Mouse (Mus musculus) forebrain, postnatal 0 days (tissue): ENCODE results near the gene Tusc2. TPM values are rescaled to one million over a fixed set of nuclear protein-coding genes. Genes with fewer than 3 reads are reported as not detected.
A peak's percentile ranks its signal among the peaks of the same experiment; 100 is the strongest.

Source experiments
- ATAC-seq: fragments of 200-750 bp; cut with Nextera tagmentation; 2 replicates; pipeline ENCODE4 v1.8.0; 2017; ENCODE audit warnings: mild to moderate bottlenecking, moderate library complexity
- DNase-seq: peaks from one replicate; pipeline ENCODE4 v3.0.0-alpha.2; 2015
- H3K27ac ChIP-seq: fragments of 300-500 bp; sonication (generic); 2 replicates; pipeline ENCODE4 v1.5.1; 2014; ENCODE audit warnings: low read depth, mild to moderate bottlenecking, antibody characterized with exemption, low read length, moderate library complexity, mixed read lengths
- H3K27me3 ChIP-seq: fragments of 300-500 bp; sonication (generic); 2 replicates; pipeline ENCODE4 v1.6.1; 2014; ENCODE audit warnings: mild to moderate bottlenecking, low read length, mixed read lengths; ENCODE audit not compliant: insufficient read depth
- H3K36me3 ChIP-seq: fragments of 300-500 bp; sonication (generic); 2 replicates; pipeline ENCODE4 v1.6.1; 2014; ENCODE audit warnings: mild to moderate bottlenecking, moderate library complexity; ENCODE audit not compliant: insufficient read depth
- H3K4me1 ChIP-seq: fragments of 300-500 bp; sonication (generic); 2 replicates; pipeline ENCODE4 v1.6.1; 2014; ENCODE audit warnings: antibody characterized with exemption; ENCODE audit not compliant: insufficient read depth
- H3K4me2 ChIP-seq: fragments of 300-500 bp; sonication (generic); 2 replicates; pipeline ENCODE4 v1.6.1; 2014; ENCODE audit warnings: low read depth, mild to moderate bottlenecking, moderate library complexity
- H3K4me3 ChIP-seq: fragments of 300-500 bp; sonication (generic); 2 replicates; pipeline ENCODE4 v1.5.1; 2014; ENCODE audit warnings: low read depth, low read length, mixed read lengths
- H3K9ac ChIP-seq: fragments of 300-500 bp; sonication (generic); 2 replicates; pipeline ENCODE4 v1.6.1; 2014; ENCODE audit warnings: mild to moderate bottlenecking
- H3K9me3 ChIP-seq: fragments of 300-500 bp; sonication (generic); 2 replicates; pipeline ENCODE4 v1.6.1; 2016; ENCODE audit warnings: low read length
- CTCF ChIP-seq: sonication (generic); IDR thresholded peaks from 2 replicates; pipeline ENCODE4 v1.5.1; 2016; ENCODE audit warnings: antibody characterized with exemption, control low read depth, low read depth
- WGBS: fragments of 180-500 bp; shearing (Covaris S2); extraction: QIAGEN DNeasy Blood & Tissue Kit; methylation state at CpG from one replicate; pipeline ENCODE4 v1.1.7; 2014; 5-methylcytosine and 5-hydroxymethylcytosine counted together
- polyA plus RNA-seq: library from polyadenylated mRNA; unstranded; fragments of >200 nt; fragmentation: Nextera tagmentation; extraction: Ambion mirVana; gene quantifications from 2 replicates; pipeline ENCODE4 v1.2.1, GENCODE M21; 2015
- total RNA-seq: library from RNA; depleted of rRNA; stranded (reverse); fragments of >200 nt; gene quantifications from 2 replicates; pipeline ENCODE4 v1.2.3, GENCODE M21; 2014

Tusc2 gene
- total and polyA plus RNA-seq, 2 experiments from 2014 or later: 109 to 128 TPM

DNA sequence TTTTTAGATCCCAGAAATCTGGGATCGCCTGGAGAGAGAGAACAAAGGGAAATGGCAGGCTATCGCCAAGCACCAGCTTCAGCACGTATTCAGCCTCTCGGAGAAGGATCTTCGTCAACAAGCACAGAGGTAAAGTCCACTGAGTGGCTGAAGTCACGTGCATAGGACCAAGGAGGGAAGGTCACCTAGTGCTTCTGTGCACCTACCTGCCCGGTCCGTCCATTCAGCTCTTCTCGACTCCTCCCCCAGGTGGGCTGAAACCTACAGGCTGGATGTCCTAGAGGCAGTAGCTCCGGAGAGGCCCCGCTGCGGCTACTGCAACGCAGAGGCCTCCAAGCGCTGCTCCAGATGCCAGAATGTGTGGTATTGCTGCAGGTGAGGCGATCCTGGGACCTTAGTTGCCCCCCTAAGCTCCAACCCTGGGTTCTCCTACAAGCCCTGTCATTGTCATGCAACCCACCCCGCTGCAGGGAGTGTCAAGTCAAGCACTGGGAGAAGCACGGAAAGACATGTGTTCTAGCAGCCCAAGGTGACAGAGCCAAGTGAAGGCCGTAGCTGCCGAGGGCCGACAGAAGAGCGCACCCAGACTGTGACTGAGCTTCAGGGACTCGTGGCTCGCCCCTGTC is 12.5 kb upstream of the Tusc2 start:
- ATAC-seq: no peak
- no peaks in the 10 kb centered on the region for H3K36me3 ChIP-seq
- WGBS: 40% methylated on average over 23 of the region's 23 CpGs
- 0 out of 2 replicates have a peak overlapping the region, but pooled peaks have one; percentile 44 for H3K9ac ChIP-seq
- peak overlapping the region; percentile 66 for H3K4me2 ChIP-seq
- peaks cover 27% of the 10 kb centered on the region for H3K4me1 ChIP-seq
- no peak overlapping the region for H3K27ac ChIP-seq
- peaks cover 19% of the 10 kb centered on the region for H3K27me3 ChIP-seq
- H3K4me3 ChIP-seq: no peak overlapping the region
- no peak for TF ChIP-seq CTCF
- no peak for DNase-seq
- H3K9me3 ChIP-seq: no peaks in the 10 kb centered on the region

DNA sequence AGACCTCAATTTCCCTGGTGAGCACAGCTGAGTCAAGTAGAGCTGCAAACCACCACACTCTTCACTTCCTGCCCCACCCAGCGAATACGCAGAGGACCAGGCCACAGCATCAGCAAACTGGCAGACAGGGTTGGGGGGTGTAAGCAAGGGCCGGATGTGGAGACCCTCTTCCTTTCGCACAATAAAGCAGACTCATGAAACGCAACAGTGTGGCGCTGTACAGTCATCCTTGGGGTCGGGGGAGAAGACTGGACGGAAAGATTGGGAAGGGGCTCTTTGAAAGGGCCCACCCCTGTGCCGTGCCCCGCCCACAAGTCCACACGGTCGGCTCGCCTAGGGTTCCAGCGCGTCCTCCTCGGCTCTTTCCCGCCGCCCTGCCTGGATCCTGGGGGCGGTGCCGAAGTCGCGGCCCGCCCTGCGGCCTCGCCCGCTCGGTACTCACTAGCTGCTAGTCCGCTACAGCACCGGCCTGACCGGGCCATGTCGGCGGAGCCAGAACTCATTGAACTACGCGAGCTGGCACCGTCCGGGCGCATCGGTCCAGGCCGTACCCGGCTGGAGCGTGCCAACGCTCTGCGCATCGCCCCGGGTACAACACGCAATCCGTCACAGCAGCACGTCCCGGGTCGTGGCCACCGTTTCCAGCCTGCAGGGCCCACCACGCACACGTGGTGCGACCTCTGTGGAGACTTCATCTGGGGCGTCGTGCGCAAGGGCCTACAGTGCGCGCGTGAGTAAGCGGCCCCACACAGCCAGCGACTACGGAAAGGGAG is 11.8 kb upstream of the Tusc2 start, which contains the start of gene Rassf1:
Gene Rassf1 (plus strand): TSS at position 439 of the 773 bp plus-strand sequence.
- H3K4me2 ChIP-seq: peak within 1 kb of the TSS; percentile 66
- DNase-seq: peak; percentile 35
- WGBS: 3% methylated on average over 63 of the region's 63 CpGs
- H3K27ac ChIP-seq: no peak within 1 kb of the TSS
- H3K4me3 ChIP-seq: peak within 1 kb of the TSS; percentile 35
- peaks cover 34% of the 10 kb centered on the region for H3K4me1 ChIP-seq
- ATAC-seq: no peak
- H3K9me3 ChIP-seq: no peaks in the 10 kb centered on the region
- H3K9ac ChIP-seq: peak within 1 kb of the TSS; percentile 44
- no peaks in the 10 kb centered on the region for H3K36me3 ChIP-seq
- TF ChIP-seq CTCF: no peak
- peaks cover 19% of the 10 kb centered on the region for H3K27me3 ChIP-seq

- Histone ChIP-seq H3K9ac (peak overlapping the region; percentile 44), H3K9me3 (no peaks in the 10 kb centered on the region), H3K36me3 (no peaks in the 10 kb centered on the region; the same call in 1 of the 2 replicates), H3K4me3 (peak overlapping the region; percentile 35), H3K27me3 (peaks cover 19% of the 10 kb centered on the region), H3K27ac (no peak overlapping the region), H3K4me1 (peaks cover 34% of the 10 kb centered on the region), H3K4me2 (peak overlapping the region; percentile 66)
- no peak for TF ChIP-seq CTCF
- 15% methylated on average over 8 of the region's 8 CpGs for WGBS
- DNase-seq (no peak), ATAC-seq (no peak)
Observed at GRCm38 (mm10) chr9:107551890-107552355, 11.1 kb upstream of the Tusc2 start.

DNA sequence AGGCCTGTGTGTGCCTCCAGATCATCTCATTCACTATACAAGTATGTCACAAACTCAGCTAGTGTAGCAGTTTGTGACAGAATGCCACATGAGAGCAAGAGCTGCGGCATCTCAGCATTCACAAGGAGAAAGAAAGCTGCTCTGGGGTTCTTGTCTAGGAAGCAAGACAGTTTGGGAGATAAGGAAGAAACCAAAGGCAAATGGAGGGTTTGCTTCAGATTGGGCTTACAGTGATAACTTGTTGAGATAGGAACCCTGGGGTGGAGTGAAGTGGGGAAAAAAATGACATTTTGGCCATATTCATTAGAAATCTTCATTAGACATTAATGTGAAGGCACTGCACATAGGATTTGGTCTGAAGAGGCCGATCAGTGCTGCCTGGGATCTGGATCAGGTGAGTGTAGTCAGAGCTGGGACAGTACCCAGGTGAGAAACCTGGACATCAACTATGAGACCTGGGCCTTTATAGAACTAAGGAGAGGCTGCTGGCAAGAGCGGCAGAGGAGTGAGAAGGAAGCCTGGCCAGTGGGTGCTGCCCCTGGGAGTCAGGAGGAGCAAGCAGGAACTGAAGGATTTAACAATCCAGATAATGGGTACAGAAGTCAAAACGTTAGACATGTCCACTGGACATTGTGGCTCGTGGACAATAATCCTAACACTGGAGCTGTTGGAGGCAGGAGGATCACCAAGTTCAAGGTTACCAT is 10.2 kb upstream of the Tusc2 start:
- H3K9ac ChIP-seq: no peak overlapping the region
- H3K27me3 ChIP-seq: peaks cover 19% of the 10 kb centered on the region
- no peak overlapping the region for H3K27ac ChIP-seq
- DNase-seq: no peak
- no peak for TF ChIP-seq CTCF
- H3K4me2 ChIP-seq: peak overlapping the region; percentile 87
- H3K4me1 ChIP-seq: peaks cover 28% of the 10 kb centered on the region
- ATAC-seq: no peak
- peaks cover 9% of the 10 kb centered on the region for H3K36me3 ChIP-seq
- 81% methylated on average over 5 of the region's 5 CpGs for WGBS
- no peak overlapping the region for H3K4me3 ChIP-seq
- H3K9me3 ChIP-seq: no peaks in the 10 kb centered on the region

GRCm38 (mm10) chr9:107553541-107554318 is 9.3 kb upstream of the Tusc2 start:
- H3K36me3 ChIP-seq: peaks cover 18% of the 10 kb centered on the region
- peak overlapping the region; percentile 87 for H3K4me2 ChIP-seq
- H3K9me3 ChIP-seq: no peaks in the 10 kb centered on the region
- H3K27ac ChIP-seq: peak overlapping the region; percentile 68
- ATAC-seq: peak; percentile 59
- H3K4me1 ChIP-seq: peaks cover 28% of the 10 kb centered on the region
- 7% methylated on average over 37 of the region's 37 CpGs for WGBS
- peak; percentile 26 for DNase-seq
- peaks cover 19% of the 10 kb centered on the region for H3K27me3 ChIP-seq
- peak overlapping the region; percentile 69 for H3K4me3 ChIP-seq
- H3K9ac ChIP-seq: peak overlapping the region; percentile 70
- TF ChIP-seq CTCF: no peak

GRCm38 (mm10) chr9:107554319-107554825 is 8.7 kb upstream of the Tusc2 start:
- peaks cover 19% of the 10 kb centered on the region for H3K27me3 ChIP-seq
- peaks cover 28% of the 10 kb centered on the region for H3K4me1 ChIP-seq
- peak overlapping the region; percentile 75 for H3K27ac ChIP-seq
- no peaks in the 10 kb centered on the region for H3K9me3 ChIP-seq
- WGBS: under 1% methylated on average over 48 of the region's 53 CpGs
- H3K4me3 ChIP-seq: peak overlapping the region; percentile 69
- ATAC-seq (peak; percentile 95), DNase-seq (peak; percentile 99)
- peak overlapping the region; percentile 70 for H3K9ac ChIP-seq
- peak overlapping the region; percentile 87 for H3K4me2 ChIP-seq
- peak; percentile 13; the same call in 1 of the 2 replicates for TF ChIP-seq CTCF
- H3K36me3 ChIP-seq: peaks cover 24% of the 10 kb centered on the region
